Mouse (Mus musculus): ENCODE results near the gene Cort. TPM values are rescaled to one million over a fixed set of nuclear protein-coding genes. Genes with fewer than 3 reads are reported as not detected.

Cort gene
- polyA plus RNA-seq, 1 experiment = 5.8 TPM

DNA sequence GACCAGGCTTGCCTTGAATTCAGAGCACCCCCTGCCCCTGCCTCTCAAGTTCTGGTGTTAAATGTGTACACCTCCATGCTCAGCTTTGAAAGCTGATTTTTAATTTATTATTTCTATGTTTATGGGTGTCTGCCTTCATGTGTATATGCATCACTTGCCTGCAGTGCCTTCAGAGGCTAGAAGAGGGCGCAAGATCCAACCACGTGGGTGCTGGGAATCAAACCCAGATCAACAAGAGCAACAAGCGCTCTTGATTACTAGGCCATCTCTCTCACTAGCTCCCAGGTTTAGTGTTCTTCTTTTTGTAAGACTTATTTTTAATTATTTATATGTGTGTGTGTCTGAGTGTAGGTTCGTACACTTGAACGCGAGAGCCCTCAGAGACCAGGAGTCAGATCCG, 28.3 kb upstream of the Cort start:
- no peak for TF ChIP-seq GATA1 (IDR thresholded peaks at IDR 0.05; ENCODE audit: low read length)

GRCm38 (mm10) chr4:149150721-149151120, 24.2 kb upstream of the Cort start:
- no peak for TF ChIP-seq GATA1 (IDR thresholded peaks at IDR 0.05; ENCODE audit: low read length)

GRCm38 (mm10) chr4:149150256-149150655, 23.7 kb upstream of the Cort start:
- TF ChIP-seq GATA1 (IDR thresholded peaks at IDR 0.05; ENCODE audit: low read length) = no peak

GRCm38 (mm10) chr4:149149611-149150010, 23.0 kb upstream of the Cort start:
- TF ChIP-seq GATA1 (IDR thresholded peaks at IDR 0.05; ENCODE audit: low read length) = no peak

- no peak for TF ChIP-seq GATA1 (IDR thresholded peaks at IDR 0.05; ENCODE audit: low read length)
Measured at GRCm38 (mm10) chr4:149149196-149149595, 22.6 kb upstream of the Cort start.

DNA sequence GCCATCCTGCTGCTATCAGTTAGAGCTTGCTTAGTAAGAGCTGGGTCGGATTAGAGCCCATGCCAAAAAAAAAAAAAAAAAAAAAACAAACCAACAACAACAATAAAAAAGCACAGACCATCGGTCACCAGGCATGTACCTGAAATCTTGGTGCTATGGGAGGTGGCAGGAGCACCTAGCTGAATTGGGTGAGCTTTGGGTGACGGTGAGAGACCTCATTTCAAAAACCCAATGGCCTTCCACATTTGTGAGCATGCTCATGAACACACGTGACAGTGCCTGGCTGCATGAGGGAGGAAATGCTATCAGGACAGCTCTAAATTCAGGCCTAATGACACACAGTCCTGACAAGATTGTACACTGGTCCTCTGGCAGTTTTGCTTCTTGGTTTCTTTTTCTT, 21.5 kb upstream of the Cort start:
- no peak for TF ChIP-seq GATA1 (IDR thresholded peaks at IDR 0.05; ENCODE audit: low read length)

DNA sequence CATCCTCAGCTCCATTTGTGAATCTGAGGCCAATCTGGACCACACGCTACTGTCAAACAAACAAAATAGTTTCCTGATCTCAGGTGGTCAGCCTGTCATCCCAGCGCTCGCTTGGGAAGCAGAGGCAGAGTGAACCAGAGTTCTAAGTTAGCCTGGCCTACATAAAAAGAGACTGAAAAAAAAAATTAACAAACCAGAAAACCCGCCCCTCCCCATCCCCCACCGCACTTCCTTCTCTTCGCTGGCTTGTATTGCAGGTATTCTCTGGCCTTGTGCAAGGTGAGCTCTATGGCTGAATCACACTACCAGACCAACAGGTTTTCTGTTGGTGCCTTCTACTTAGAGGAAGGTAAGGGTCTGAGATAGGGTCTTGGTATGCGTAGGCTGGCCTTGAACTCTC, 21.0 kb upstream of the Cort start:
- TF ChIP-seq GATA1 (IDR thresholded peaks at IDR 0.05; ENCODE audit: low read length) = no peak

- no peak for TF ChIP-seq GATA1 (IDR thresholded peaks at IDR 0.05; ENCODE audit: low read length)
Measured at GRCm38 (mm10) chr4:149145151-149145550, 18.6 kb upstream of the Cort start.

- no peak for TF ChIP-seq GATA1 (IDR thresholded peaks at IDR 0.05; ENCODE audit: low read length)
Measured at GRCm38 (mm10) chr4:149144459-149144858, 17.9 kb upstream of the Cort start.

- TF ChIP-seq GATA1 (IDR thresholded peaks at IDR 0.05; ENCODE audit: low read length) = no peak
Measured at GRCm38 (mm10) chr4:149143594-149143993, 17.0 kb upstream of the Cort start.

- no peak for TF ChIP-seq GATA1 (IDR thresholded peaks at IDR 0.05; ENCODE audit: low read length)
Measured at GRCm38 (mm10) chr4:149138515-149138914, 12.0 kb upstream of the Cort start.

DNA sequence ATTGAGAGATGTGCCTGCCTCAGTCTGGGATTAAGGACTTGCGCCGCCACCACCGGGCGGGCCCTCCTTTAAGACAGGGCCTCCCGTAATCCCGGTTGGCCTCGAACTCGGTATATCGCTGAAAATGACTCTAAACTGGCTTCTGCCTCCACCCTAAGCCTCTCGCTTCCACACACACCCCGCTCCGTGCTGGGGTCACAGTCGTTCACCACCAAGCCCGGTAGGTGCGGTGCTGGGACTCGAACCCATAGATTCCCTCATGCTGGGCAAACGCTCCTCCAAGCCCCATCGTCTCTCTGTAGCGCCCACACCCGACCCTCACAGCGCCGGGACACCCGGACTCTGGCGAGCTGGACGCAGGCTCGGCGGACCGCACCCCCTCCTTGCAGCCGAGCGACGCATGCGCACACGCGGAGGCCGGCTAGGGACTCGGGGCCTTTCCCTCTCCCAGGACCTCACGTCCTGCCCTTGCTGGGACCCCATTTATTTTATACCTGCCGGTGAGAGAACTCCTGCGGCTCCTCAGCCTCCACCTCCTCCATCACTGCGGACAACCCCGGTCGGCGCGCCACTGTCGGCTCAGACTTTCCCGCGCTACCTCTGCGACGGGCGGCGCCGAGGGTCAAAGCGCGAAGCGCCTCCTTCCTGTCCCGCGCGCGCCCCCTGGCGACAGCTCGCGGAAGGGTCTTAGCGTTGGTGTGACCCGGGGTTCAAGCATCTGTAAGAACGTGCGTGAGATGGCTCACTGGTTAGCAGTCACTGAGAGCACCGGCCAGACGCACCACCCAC, 10.6 kb upstream of the Cort start, which contains the start of gene Cenps:
Gene Cenps (minus strand): TSS at position 648 of the 789 bp plus-strand sequence.
- TF ChIP-seq GATA1 (IDR thresholded peaks at IDR 0.05; ENCODE audit: low read length) = no peak

GRCm38 (mm10) chr4:149136116-149136850, 9.7 kb upstream of the Cort start:
- no peak for TF ChIP-seq GATA1 (IDR thresholded peaks at IDR 0.05; ENCODE audit: low read length)

- no peak for TF ChIP-seq GATA1 (IDR thresholded peaks at IDR 0.05; ENCODE audit: low read length)
Measured at GRCm38 (mm10) chr4:149133395-149133794, 6.8 kb upstream of the Cort start.

GRCm38 (mm10) chr4:149131789-149132565, 5.4 kb upstream of the Cort start:
- no peak for TF ChIP-seq GATA1 (IDR thresholded peaks at IDR 0.05; ENCODE audit: low read length)
